Mouse (Mus musculus) layer of hippocampus, postnatal 25 days (tissue): ENCODE measurements around the gene Cybrd1. TPM values are rescaled to one million over a fixed set of nuclear protein-coding genes. Genes with fewer than 3 reads are reported as not detected.

Source experiments
- DNase-seq, 2 experiments: peaks; one replicate each; pipeline ENCODE4 v3.0.0; 2022; ENCODE audit warnings: mixed read lengths in 2 of 2, low spot score in 1 of 2; ENCODE audit errors: extremely low spot score in 1 of 2
- total RNA-seq, 2 experiments: library from RNA; stranded (reverse); gene quantifications; 2 replicates each; pipeline ENCODE4 v1.2.3; 2021

The Cybrd1 gene
- total RNA-seq, 2 experiments from 2014 or later = 4.5 to 5.4 TPM

- no peak for DNase-seq
Observed at GRCm38 (mm10) chr2:71122268-71123029, 4.7 kb downstream of the Cybrd1 start.

- no peak for DNase-seq
Observed at GRCm38 (mm10) chr2:71123591-71123990, 5.9 kb downstream of the Cybrd1 start.

- DNase-seq = no peak
Observed at GRCm38 (mm10) chr2:71127779-71128534, 10.2 kb downstream of the Cybrd1 start.

- DNase-seq = no peak
Observed at GRCm38 (mm10) chr2:71130366-71130765, 12.6 kb downstream of the Cybrd1 start.

GRCm38 (mm10) chr2:71131866-71132496 lies 14.3 kb downstream of the Cybrd1 start:
- no peak for DNase-seq

GRCm38 (mm10) chr2:71134041-71134505 lies 16.4 kb downstream of the Cybrd1 start:
- DNase-seq = no peak

- DNase-seq = no peak
Observed at GRCm38 (mm10) chr2:71134836-71135235, 17.1 kb downstream of the Cybrd1 start.

GRCm38 (mm10) chr2:71140622-71141021 lies 22.9 kb downstream of the Cybrd1 start:
- DNase-seq = no peak

GRCm38 (mm10) chr2:71142410-71142809 lies 24.7 kb downstream of the Cybrd1 start:
- DNase-seq = no peak

- DNase-seq = no peak
Observed at GRCm38 (mm10) chr2:71145853-71146252, 28.1 kb downstream of the Cybrd1 start.

- no peak for DNase-seq
Observed at GRCm38 (mm10) chr2:71146266-71146665, 28.5 kb downstream of the Cybrd1 start.

- DNase-seq = no peak
Observed at GRCm38 (mm10) chr2:71147816-71148215, 30.1 kb downstream of the Cybrd1 start.

- DNase-seq = no peak
Observed at GRCm38 (mm10) chr2:71152170-71152569, 34.4 kb downstream of the Cybrd1 start.

- DNase-seq = peak; percentile 76 to 92
Observed at GRCm38 (mm10) chr2:71155486-71155885, 37.8 kb downstream of the Cybrd1 start.

- DNase-seq = no peak
Observed at GRCm38 (mm10) chr2:71156446-71156845, 38.7 kb downstream of the Cybrd1 start.

- DNase-seq = no peak
Observed at GRCm38 (mm10) chr2:71157881-71158280, 40.2 kb downstream of the Cybrd1 start.

GRCm38 (mm10) chr2:71159576-71160306 lies 42.0 kb downstream of the Cybrd1 start:
- peak in 1 of 2 experiments; percentile 13 for DNase-seq

- no peak for DNase-seq
Observed at GRCm38 (mm10) chr2:71160307-71160861, 42.7 kb downstream of the Cybrd1 start.

- DNase-seq = no peak
Observed at GRCm38 (mm10) chr2:71161558-71161957, 43.8 kb downstream of the Cybrd1 start.
